Mouse (Mus musculus): ENCODE measurements around the gene Cox7a1. TPM values are rescaled to one million over a fixed set of nuclear protein-coding genes. Genes with fewer than 3 reads are reported as not detected.
A peak's percentile ranks its signal among the peaks of the same experiment; 100 is the strongest.
"Not testable (repeated sequence)": the region's sequence is repeated elsewhere in the genome, so short reads cannot be mapped to it uniquely, and the experiment has no call there.

Gene Cox7a1
- polyA plus RNA-seq, 1 experiment from 2014 or later: 5.7 TPM

DNA sequence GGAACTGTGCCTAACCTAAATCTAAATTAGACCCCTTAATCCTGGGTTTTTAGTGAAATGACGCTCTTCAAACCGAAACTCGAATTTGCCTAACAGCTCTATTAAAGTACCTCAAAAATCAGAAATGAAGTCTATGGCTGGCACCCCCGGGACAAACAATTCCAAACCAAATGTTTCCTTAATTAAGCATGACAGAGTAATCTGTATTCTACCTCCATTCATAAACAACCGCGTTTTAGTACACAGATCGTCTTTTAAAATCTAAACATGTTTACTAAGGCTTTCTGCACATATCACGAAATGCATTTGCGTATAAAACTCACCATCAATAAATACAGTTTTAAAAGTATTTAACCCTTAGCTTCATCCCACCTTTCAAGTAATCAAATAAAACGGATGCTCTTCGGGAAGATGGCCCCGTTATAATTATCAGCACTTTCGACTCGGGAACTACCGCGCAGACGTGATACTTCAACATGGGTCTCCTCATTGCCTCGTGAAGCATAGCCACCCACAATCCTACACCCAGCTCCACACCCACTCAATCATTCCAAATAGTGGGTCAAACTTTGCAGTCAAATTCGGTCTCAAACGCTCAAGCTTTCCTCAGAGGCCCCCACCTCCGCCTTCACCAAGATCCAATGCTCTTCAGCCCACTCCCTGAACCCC lies 14.9 kb upstream of the Cox7a1 start:
- Histone ChIP-seq H3K9ac (ENCODE audit: low read length) (peak overlapping the region; percentile 93), H3K4me1 (ENCODE audit: control insufficient read depth, insufficient read depth, low read length) (peaks cover 3% of the 10 kb centered on the region; the same call in 1 of the 2 replicates), H3K4me2 (ENCODE audit: low read depth) (peak overlapping the region; percentile 54), H3K4me3 (ENCODE audit: low read depth, low read length) (peak overlapping the region; percentile 57), H3K9me3 (ENCODE audit: control insufficient read depth, low read length) (peaks cover 9% of the 10 kb centered on the region; the same call in 1 of the 2 replicates), H3K27me3 (ENCODE audit: control insufficient read depth, insufficient read depth, low read length) (no peaks in the 10 kb centered on the region), H3K36me3 (ENCODE audit: control insufficient read depth, insufficient read depth, low read length) (peaks cover 17% of the 10 kb centered on the region), H3K27ac (ENCODE audit: low read depth, low read length) (peak overlapping the region; percentile 91)
- WGBS: 4% methylated on average over 21 of the region's 21 CpGs
- peak; percentile 43; the same call in 1 of the 2 replicates for ATAC-seq (ENCODE audit: insufficient read depth, low FRiP score, low TSS enrichment)
- DNase-seq (ENCODE audit: low spot score): no peak

DNA sequence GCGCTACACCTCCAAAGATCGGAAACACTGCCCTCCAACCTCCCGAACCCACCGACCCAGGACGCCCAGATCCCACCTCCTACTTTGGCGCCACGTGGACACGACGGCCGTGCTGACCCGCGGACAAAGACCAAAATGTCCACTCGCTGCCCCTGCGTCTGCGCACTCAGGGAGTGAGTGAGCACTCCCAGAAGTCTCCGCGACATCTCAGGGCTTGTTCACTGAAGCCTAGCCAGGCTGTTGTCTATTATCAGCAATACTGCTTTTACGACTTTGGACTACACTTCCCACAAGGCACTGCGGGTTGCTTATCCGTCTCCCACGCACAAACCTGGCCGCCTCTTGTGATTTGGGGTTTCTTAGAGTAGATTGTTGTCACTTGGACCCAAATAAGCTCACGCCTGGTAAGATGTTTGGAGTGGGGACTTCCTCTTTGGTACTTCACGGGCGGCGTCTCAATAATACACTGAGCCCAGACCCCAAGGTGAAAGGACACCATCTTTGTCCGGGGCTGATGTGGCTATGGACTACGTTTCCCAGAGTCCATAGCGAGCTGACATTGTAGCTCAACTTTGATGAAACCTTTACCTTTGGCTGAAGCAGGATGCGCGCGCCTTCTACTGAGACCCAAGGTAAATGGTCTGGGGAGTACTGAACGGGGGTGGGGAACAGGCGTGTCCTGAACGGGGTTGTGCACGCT lies 14.2 kb upstream of the Cox7a1 start, which contains the start of gene Zfp146:
Zfp146 (minus strand) TSS at position 168 of the 700 bp plus-strand sequence.
- peak within 1 kb of the TSS; percentile 54 for H3K4me2 ChIP-seq (ENCODE audit: low read depth)
- ATAC-seq (ENCODE audit: insufficient read depth, low FRiP score, low TSS enrichment): peak; percentile 95
- H3K9ac ChIP-seq (ENCODE audit: low read length): peak within 1 kb of the TSS; percentile 93
- no peaks in the 10 kb centered on the region for H3K27me3 ChIP-seq (ENCODE audit: control insufficient read depth, insufficient read depth, low read length)
- peak; percentile 92 for DNase-seq (ENCODE audit: low spot score)
- under 1% methylated on average over 36 of the region's 36 CpGs for WGBS
- H3K4me3 ChIP-seq (ENCODE audit: low read depth, low read length): peak within 1 kb of the TSS; percentile 57
- H3K27ac ChIP-seq (ENCODE audit: low read depth, low read length): peak within 1 kb of the TSS; percentile 91
- peaks cover 16% of the 10 kb centered on the region for H3K36me3 ChIP-seq (ENCODE audit: control insufficient read depth, insufficient read depth, low read length)
- H3K4me1 ChIP-seq (ENCODE audit: control insufficient read depth, insufficient read depth, low read length): peaks cover 3% of the 10 kb centered on the region; the same call in 1 of the 2 replicates
- 0 out of 2 replicates have a peak, but pooled peaks cover 9% of the 10 kb centered on the region for H3K9me3 ChIP-seq (ENCODE audit: control insufficient read depth, low read length)

DNA sequence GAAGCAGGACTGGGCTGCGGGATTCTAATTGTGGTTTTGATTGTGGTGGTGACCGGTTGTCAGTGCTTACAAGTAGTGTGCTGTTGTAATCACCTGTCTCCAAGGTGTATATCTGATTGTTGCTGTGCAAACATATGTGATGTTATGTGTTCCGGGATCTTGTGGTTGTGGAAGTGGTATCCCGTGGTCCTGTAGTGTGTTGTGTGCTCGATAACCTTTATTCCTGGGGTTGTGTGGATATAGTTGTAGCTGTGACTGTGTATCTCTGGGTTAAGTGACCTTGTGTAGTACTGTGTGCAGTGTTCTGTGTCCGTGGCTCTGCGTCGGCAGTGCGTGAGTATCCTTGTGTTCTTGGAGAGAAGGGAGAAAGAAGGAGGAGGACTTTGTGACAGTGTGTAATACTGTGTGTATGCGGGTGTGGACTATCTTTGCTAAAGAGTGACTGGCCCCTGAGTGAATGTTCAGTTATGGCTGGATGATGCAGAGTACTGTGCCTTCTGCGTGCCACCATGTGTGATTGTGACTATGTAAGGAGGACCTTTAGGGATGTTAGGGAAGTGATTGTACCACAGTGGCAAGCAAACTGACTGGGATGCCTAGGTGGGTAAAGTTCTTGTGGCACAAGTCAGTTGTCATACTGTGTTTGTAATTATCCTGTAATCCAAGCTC lies 13.5 kb upstream of the Cox7a1 start:
- Histone ChIP-seq H3K4me2 (ENCODE audit: low read depth) (peak overlapping the region; percentile 54), H3K4me1 (ENCODE audit: control insufficient read depth, insufficient read depth, low read length) (peaks cover 3% of the 10 kb centered on the region; the same call in 1 of the 2 replicates), H3K9ac (ENCODE audit: low read length) (peak overlapping the region; percentile 93), H3K9me3 (ENCODE audit: control insufficient read depth, low read length) (0 out of 2 replicates have a peak, but pooled peaks cover 7% of the 10 kb centered on the region), H3K36me3 (ENCODE audit: control insufficient read depth, insufficient read depth, low read length) (peaks cover 13% of the 10 kb centered on the region), H3K27me3 (ENCODE audit: control insufficient read depth, insufficient read depth, low read length) (no peaks in the 10 kb centered on the region), H3K4me3 (ENCODE audit: low read depth, low read length) (peak overlapping the region; percentile 57), H3K27ac (ENCODE audit: low read depth, low read length) (no peak overlapping the region)
- WGBS: 38% methylated on average over 11 of the region's 11 CpGs
- DNase-seq (ENCODE audit: low spot score) (no peak), ATAC-seq (ENCODE audit: insufficient read depth, low FRiP score, low TSS enrichment) (peak; percentile 30)

DNA sequence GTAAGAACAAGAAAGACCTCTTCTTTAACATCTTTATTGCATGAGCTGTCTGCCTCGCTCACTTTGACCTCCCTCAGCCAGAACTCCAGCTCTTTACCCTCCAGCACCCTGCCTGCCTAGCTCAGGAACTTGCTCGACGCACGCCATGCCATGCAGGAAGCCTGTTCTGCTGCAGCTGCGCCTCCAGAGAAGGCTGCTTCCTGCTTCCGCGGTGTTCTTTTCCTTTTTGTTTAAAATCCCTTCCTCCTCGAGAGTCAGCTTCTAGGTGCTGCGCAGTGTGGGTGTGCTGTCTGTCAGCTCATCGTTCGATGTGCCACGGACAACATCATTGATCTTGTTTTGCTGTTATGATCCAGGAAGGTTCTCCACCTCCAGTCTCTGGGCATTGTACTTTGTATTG lies 7.5 kb upstream of the Cox7a1 start:
- no peaks in the 10 kb centered on the region for H3K27me3 ChIP-seq (ENCODE audit: control insufficient read depth, insufficient read depth, low read length)
- ATAC-seq (ENCODE audit: insufficient read depth, low FRiP score, low TSS enrichment): no peak

DNA sequence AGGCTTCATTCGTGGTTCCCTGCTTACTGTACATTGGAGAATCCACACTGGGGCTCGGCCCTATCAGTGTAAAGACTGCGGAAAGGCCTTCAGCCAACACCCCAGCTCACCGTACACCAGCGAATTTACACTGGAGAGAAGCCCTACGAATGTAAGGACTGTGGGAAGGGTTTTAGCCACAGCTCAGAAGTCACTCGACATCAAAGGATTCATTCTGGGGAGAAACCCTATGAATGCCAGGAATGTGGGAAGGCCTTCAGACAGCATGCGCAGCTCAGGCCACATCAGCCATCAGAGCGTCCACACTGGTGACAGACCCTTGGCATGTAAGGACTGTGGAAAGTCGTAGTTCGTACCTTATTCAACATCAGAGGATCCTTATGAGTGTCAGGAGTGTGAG lies 5.7 kb upstream of the Cox7a1 start:
- 87% methylated on average over 11 of the region's 11 CpGs for WGBS

More for the DNA sequence above, 7.5 kb upstream of the Cox7a1 start:
- Histone ChIP-seq H3K9me3 (ENCODE audit: control insufficient read depth, low read length) (no peaks in the 10 kb centered on the region), H3K27ac (ENCODE audit: low read depth, low read length) (no peak overlapping the region), H3K4me3 (ENCODE audit: low read depth, low read length) (no peak overlapping the region), H3K36me3 (ENCODE audit: control insufficient read depth, insufficient read depth, low read length) (peaks cover 4% of the 10 kb centered on the region; the same call in 1 of the 2 replicates), H3K4me2 (ENCODE audit: low read depth) (no peak overlapping the region), H3K9ac (ENCODE audit: low read length) (no peak overlapping the region), H3K4me1 (ENCODE audit: control insufficient read depth, insufficient read depth, low read length) (no peaks in the 10 kb centered on the region)
- 89% methylated on average over 12 of the region's 12 CpGs for WGBS
- no peak for DNase-seq (ENCODE audit: low spot score)

DNA sequence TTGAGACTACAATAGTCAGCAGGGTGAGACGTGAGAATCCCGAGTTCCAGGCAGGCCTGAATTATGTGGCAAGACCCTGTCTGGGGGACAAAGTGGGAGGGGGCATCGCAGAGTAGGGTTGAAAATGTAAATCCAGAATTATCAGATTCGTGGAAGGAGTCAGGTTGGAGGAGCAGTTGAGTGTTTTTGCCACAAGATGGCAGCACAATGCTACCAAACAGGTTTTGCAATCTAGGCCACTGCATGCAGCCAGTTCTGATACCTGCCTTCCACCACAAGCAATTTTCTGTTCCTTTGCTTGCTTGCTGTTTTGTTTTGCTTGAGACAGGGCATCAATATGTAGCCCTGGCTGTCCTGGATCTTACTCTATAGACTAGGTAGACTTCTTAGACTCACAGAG lies 2.6 kb upstream of the Cox7a1 start:
- no peaks in the 10 kb centered on the region for H3K27me3 ChIP-seq (ENCODE audit: control insufficient read depth, insufficient read depth, low read length)
- H3K9ac ChIP-seq (ENCODE audit: low read length): no peak overlapping the region
- no peak overlapping the region for H3K27ac ChIP-seq (ENCODE audit: low read depth, low read length)
- 0 out of 2 replicates have a peak, but pooled peaks cover 3% of the 10 kb centered on the region for H3K4me1 ChIP-seq (ENCODE audit: control insufficient read depth, insufficient read depth, low read length)
- 3% methylated on average over 4 of the region's 4 CpGs for WGBS
- no peak overlapping the region for H3K4me3 ChIP-seq (ENCODE audit: low read depth, low read length)
- ATAC-seq (ENCODE audit: insufficient read depth, low FRiP score, low TSS enrichment): no peak
- no peaks in the 10 kb centered on the region for H3K9me3 ChIP-seq (ENCODE audit: control insufficient read depth, low read length)
- H3K4me2 ChIP-seq (ENCODE audit: low read depth): no peak overlapping the region
- DNase-seq (ENCODE audit: low spot score): peak; percentile 74
- H3K36me3 ChIP-seq (ENCODE audit: control insufficient read depth, insufficient read depth, low read length): peaks cover 4% of the 10 kb centered on the region; the same call in 1 of the 2 replicates

More for the DNA sequence above, 5.7 kb upstream of the Cox7a1 start:
- no peak overlapping the region for H3K4me3 ChIP-seq (ENCODE audit: low read depth, low read length)
- H3K27me3 ChIP-seq (ENCODE audit: control insufficient read depth, insufficient read depth, low read length): no peaks in the 10 kb centered on the region
- no peak overlapping the region for H3K27ac ChIP-seq (ENCODE audit: low read depth, low read length)
- H3K36me3 ChIP-seq (ENCODE audit: control insufficient read depth, insufficient read depth, low read length): peaks cover 4% of the 10 kb centered on the region; the same call in 1 of the 2 replicates
- DNase-seq (ENCODE audit: low spot score) (no peak), ATAC-seq (ENCODE audit: insufficient read depth, low FRiP score, low TSS enrichment) (no peak)
- H3K4me1 ChIP-seq (ENCODE audit: control insufficient read depth, insufficient read depth, low read length): no peaks in the 10 kb centered on the region
- H3K4me2 ChIP-seq (ENCODE audit: low read depth): no peak overlapping the region
- H3K9me3 ChIP-seq (ENCODE audit: control insufficient read depth, low read length): no peaks in the 10 kb centered on the region
- H3K9ac ChIP-seq (ENCODE audit: low read length): no peak overlapping the region

DNA sequence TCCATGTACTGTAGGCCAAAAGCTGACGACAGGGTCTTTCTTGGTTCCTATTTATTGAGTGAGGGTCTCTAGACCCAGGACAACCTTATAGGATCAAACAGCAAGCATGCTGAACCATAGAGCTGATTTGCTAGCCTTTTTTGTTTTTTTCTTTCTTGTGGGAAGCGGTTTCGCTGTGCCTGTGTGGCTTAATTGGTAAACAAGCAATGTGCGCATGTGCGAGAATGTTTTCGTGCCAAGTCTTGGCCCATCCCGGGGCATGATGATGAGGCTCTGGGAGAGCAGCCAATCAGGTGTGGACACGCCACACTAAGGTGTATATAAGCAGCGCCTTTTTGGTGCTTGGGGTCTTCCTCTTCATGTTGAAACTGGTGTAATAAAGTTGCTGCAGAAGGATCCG lies 2.0 kb upstream of the Cox7a1 start:
- H3K9me3 ChIP-seq (ENCODE audit: control insufficient read depth, low read length); H3K36me3 ChIP-seq (ENCODE audit: control insufficient read depth, insufficient read depth, low read length); DNase-seq (ENCODE audit: low spot score); H3K9ac ChIP-seq (ENCODE audit: low read length); H3K4me2 ChIP-seq (ENCODE audit: low read depth); H3K4me1 ChIP-seq (ENCODE audit: control insufficient read depth, insufficient read depth, low read length); H3K4me3 ChIP-seq (ENCODE audit: low read depth, low read length); ATAC-seq (ENCODE audit: insufficient read depth, low FRiP score, low TSS enrichment); H3K27ac ChIP-seq (ENCODE audit: low read depth, low read length); H3K27me3 ChIP-seq (ENCODE audit: control insufficient read depth, insufficient read depth, low read length): not testable (repeated sequence)
- 95% methylated on average over 9 of the region's 10 CpGs for WGBS

DNA sequence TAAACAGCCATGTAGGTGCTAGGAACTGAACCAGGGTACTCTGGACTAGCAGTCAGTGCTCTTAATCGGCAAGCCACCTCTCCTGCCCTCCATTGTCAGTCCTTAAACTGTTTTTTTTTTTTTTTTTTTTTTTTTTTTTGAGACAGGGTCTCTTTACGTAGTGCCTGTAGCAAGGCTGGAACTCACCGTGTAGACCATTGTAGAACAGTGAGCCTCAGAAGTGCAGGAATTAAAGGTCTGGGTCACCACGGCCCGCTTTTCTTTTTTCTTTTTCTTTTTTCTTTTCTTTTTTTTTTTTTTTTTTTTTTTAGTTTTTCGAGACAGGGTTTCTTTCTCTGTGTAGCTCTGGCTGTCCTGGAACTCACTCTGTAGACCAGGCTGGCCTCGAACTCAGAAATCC lies 755 bp upstream of the Cox7a1 start:
- not testable (repeated sequence) for H3K27ac ChIP-seq (ENCODE audit: low read depth, low read length); ATAC-seq (ENCODE audit: insufficient read depth, low FRiP score, low TSS enrichment); H3K4me2 ChIP-seq (ENCODE audit: low read depth); DNase-seq (ENCODE audit: low spot score); H3K4me1 ChIP-seq (ENCODE audit: control insufficient read depth, insufficient read depth, low read length); H3K27me3 ChIP-seq (ENCODE audit: control insufficient read depth, insufficient read depth, low read length); H3K36me3 ChIP-seq (ENCODE audit: control insufficient read depth, insufficient read depth, low read length); H3K9me3 ChIP-seq (ENCODE audit: control insufficient read depth, low read length); H3K9ac ChIP-seq (ENCODE audit: low read length); H3K4me3 ChIP-seq (ENCODE audit: low read depth, low read length)
- 83% methylated on average over 7 of the region's 7 CpGs for WGBS

Data from neural tube, embryonic 11.5 days (tissue).